Mouse (Mus musculus): ENCODE results near the gene Gm45902. TPM values are rescaled to one million over a fixed set of nuclear protein-coding genes. Genes with fewer than 3 reads are reported as not detected.

The Gm45902 gene
- total and polyA plus RNA-seq, 3 experiments, result 2.5 to 14.4 (median 9.6) TPM

DNA sequence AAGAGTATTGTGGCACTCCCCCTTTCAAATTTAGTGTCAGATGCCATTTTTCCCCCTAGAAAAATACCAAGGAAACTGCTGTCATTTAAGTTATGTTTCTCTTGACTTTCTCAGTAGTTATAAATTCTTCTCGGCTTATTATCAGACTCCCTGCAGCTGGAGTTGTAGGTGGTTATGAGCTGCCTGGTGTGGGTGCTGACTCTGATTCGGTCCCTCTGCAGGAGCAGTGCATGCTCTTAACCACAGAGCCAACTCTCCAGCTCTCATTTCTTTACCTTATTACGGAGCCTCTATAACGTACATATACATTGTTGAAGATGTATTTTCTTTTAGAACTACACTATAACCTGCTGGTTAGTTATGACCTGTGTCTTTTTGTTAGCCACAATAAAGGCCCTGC, 10.0 kb upstream of the Gm45902 start:
- Histone ChIP-seq H3K36me3 (replicated peaks) (no peaks in the 10 kb centered on the region), H3K4me3 (ENCODE audit: low read depth, low read length) (no peak overlapping the region), H3K9me3 (replicated peaks) (no peaks in the 10 kb centered on the region), H3K27me3 (ENCODE audit: insufficient read depth, low read length) (peaks cover 17% of the 10 kb centered on the region), H3K4me1 (ENCODE audit: insufficient read depth, low read depth, low read length) (peaks cover 3% of the 10 kb centered on the region; the same call in 1 of the 2 replicates)
- no peak for DNase-seq (ENCODE audit: low spot score)
- ATAC-seq (ENCODE audit: extremely low read depth, insufficient number of reproducible peaks, low FRiP score, poor library complexity, severe bottlenecking), result no peak
- TF ChIP-seq TAL1 (conservative IDR thresholded peaks at IDR 0.05; ENCODE audit: low read depth, low read length), result no peak
- no peak for TF ChIP-seq GATA1 (IDR thresholded peaks at IDR 0.05; ENCODE audit: borderline replicate concordance, low read length)
- no peak for TF ChIP-seq CTCF (IDR thresholded peaks at IDR 0.05; ENCODE audit: low read depth, low read length)
- TF ChIP-seq GATA2 (IDR thresholded peaks at IDR 0.05; ENCODE audit: borderline replicate concordance, low read depth, low read length), result no peak
- no peak for TF ChIP-seq POLR2AphosphoS5 (IDR thresholded peaks at IDR 0.05; ENCODE audit: insufficient replicate concordance, low read depth, low read length)

DNA sequence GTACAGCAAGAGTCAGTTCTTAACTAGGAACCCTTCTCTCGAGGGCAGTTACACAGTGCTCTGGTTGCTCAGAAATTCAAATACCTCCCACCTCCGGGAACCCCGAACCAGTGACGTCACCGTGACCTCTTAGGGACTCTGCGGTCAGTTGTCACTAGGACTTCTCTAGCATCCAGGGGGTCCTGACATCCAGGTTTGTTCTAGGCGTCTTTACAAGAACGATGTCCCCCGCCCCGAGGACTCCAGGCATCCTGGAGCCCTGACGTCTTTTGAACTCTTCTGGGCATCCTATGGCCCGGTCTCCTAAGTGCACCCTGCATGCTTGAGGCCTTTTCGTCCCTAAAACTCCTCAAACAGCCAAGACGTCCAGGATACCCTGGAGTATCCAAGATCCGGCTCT, 514 bp downstream of the Gm45902 start:
- H3K4me1 ChIP-seq (ENCODE audit: insufficient read depth, low read depth, low read length), result peaks cover 26% of the 10 kb centered on the region
- peak; percentile 48 for DNase-seq (ENCODE audit: low spot score)
- H3K9me3 ChIP-seq (replicated peaks), result no peaks in the 10 kb centered on the region
- peaks cover 42% of the 10 kb centered on the region for H3K36me3 ChIP-seq (replicated peaks)
- H3K4me3 ChIP-seq (ENCODE audit: low read depth, low read length), result peak overlapping the region; percentile 88
- no peak for TF ChIP-seq POLR2AphosphoS5 (IDR thresholded peaks at IDR 0.05; ENCODE audit: insufficient replicate concordance, low read depth, low read length)
- no peak for TF ChIP-seq TAL1 (conservative IDR thresholded peaks at IDR 0.05; ENCODE audit: low read depth, low read length)
- TF ChIP-seq CTCF (IDR thresholded peaks at IDR 0.05; ENCODE audit: low read depth, low read length), result no peak
- no peak for TF ChIP-seq GATA2 (IDR thresholded peaks at IDR 0.05; ENCODE audit: borderline replicate concordance, low read depth, low read length)
- TF ChIP-seq GATA1 (IDR thresholded peaks at IDR 0.05; ENCODE audit: borderline replicate concordance, low read length), result no peak
- no peaks in the 10 kb centered on the region for H3K27me3 ChIP-seq (ENCODE audit: insufficient read depth, low read length)
- no peak for ATAC-seq (ENCODE audit: extremely low read depth, insufficient number of reproducible peaks, low FRiP score, poor library complexity, severe bottlenecking)

DNA sequence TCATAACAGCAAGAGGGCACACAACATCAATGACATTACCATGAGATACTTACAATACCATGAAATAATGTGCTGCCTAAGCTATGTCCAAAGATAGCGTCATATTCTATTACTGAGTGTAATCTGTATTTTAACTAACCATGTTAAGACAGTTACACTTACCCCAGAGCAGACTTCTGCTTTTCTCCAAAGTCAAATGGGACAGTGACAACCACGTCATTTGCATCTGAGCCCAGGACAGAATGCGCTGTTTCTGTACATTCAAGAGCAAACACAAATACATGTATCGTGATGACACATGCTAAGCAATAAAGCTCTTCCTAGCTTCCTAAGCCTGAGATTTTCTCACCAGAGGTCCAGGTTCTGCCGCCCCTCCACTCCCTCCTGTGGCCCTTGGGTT, 11.7 kb downstream of the Gm45902 start:
- Histone ChIP-seq H3K36me3 (replicated peaks) (peaks cover 82% of the 10 kb centered on the region), H3K27me3 (ENCODE audit: insufficient read depth, low read length) (no peaks in the 10 kb centered on the region), H3K4me3 (ENCODE audit: low read depth, low read length) (no peak overlapping the region), H3K4me1 (ENCODE audit: insufficient read depth, low read depth, low read length) (peaks cover 12% of the 10 kb centered on the region), H3K9me3 (replicated peaks) (no peaks in the 10 kb centered on the region)
- no peak for DNase-seq (ENCODE audit: low spot score)
- ATAC-seq (ENCODE audit: extremely low read depth, insufficient number of reproducible peaks, low FRiP score, poor library complexity, severe bottlenecking), result no peak
- no peak for TF ChIP-seq GATA1 (IDR thresholded peaks at IDR 0.05; ENCODE audit: borderline replicate concordance, low read length)
- no peak for TF ChIP-seq TAL1 (conservative IDR thresholded peaks at IDR 0.05; ENCODE audit: low read depth, low read length)
- no peak for TF ChIP-seq POLR2AphosphoS5 (IDR thresholded peaks at IDR 0.05; ENCODE audit: insufficient replicate concordance, low read depth, low read length)

DNA sequence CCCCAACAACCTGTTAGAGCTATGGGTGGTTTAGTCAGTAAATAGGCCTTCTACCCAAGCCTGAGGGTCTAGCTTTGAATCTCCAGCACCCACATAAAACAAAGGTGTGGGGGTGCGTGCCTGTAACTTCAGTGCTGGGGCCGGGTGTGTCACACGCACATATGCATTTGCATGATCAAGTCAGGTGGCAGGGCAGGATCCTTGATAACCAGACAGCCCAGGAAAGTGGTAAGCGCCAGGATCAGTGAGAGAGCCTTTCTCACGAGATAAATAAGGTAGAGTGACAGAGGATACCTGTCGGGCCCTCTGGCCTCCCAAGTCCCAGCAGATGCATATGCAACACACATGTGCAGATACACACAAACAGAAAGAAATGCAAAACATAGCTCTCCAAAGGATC, 13.0 kb downstream of the Gm45902 start:
- no peak for DNase-seq (ENCODE audit: low spot score)
- no peak for TF ChIP-seq POLR2AphosphoS5 (IDR thresholded peaks at IDR 0.05; ENCODE audit: insufficient replicate concordance, low read depth, low read length)
- TF ChIP-seq TAL1 (conservative IDR thresholded peaks at IDR 0.05; ENCODE audit: low read depth, low read length), result no peak
- TF ChIP-seq CTCF (IDR thresholded peaks at IDR 0.05; ENCODE audit: low read depth, low read length), result no peak
- no peak for TF ChIP-seq GATA2 (IDR thresholded peaks at IDR 0.05; ENCODE audit: borderline replicate concordance, low read depth, low read length)
- no peak for TF ChIP-seq GATA1 (IDR thresholded peaks at IDR 0.05; ENCODE audit: borderline replicate concordance, low read length)
- ATAC-seq (ENCODE audit: extremely low read depth, insufficient number of reproducible peaks, low FRiP score, poor library complexity, severe bottlenecking), result no peak
- H3K27me3 ChIP-seq (ENCODE audit: insufficient read depth, low read length), result no peaks in the 10 kb centered on the region
- H3K36me3 ChIP-seq (replicated peaks), result peaks cover 82% of the 10 kb centered on the region
- H3K4me3 ChIP-seq (ENCODE audit: low read depth, low read length), result no peak overlapping the region
- H3K4me1 ChIP-seq (ENCODE audit: insufficient read depth, low read depth, low read length), result peaks cover 5% of the 10 kb centered on the region
- no peaks in the 10 kb centered on the region for H3K9me3 ChIP-seq (replicated peaks)

DNA sequence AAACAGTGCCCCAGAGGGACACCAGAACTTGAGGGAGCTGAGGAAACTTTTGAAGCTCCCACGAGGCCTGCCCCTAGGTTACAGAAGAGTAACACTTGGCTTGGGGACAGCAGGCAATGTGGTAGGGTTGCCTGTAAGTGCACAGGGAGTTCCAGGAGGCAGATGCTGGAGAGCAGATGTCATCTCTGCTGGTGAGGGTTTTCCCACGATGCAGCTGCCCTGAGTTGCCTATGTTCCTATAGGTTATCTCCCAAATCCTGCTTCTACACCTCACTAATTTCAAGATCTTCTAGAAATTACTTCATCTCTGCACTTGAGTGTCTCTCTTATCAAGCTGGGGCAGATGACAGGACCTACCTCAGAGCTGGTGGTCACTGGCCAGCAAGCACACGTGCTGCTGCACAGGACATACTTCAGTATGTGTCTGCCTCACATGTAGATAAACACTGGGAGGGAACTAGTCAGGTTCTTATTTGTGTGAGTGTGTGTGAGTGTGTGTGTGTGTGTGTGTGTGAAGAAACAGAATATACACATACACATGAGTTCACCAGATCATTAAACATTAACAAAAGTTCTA, 18.7 kb downstream of the Gm45902 start:
- Histone ChIP-seq H3K9me3 (replicated peaks) (no peaks in the 10 kb centered on the region), H3K36me3 (replicated peaks) (peaks cover 90% of the 10 kb centered on the region), H3K4me1 (ENCODE audit: insufficient read depth, low read depth, low read length) (peaks cover 7% of the 10 kb centered on the region; the same call in 1 of the 2 replicates), H3K27me3 (ENCODE audit: insufficient read depth, low read length) (no peaks in the 10 kb centered on the region), H3K4me3 (ENCODE audit: low read depth, low read length) (no peak overlapping the region)
- TF ChIP-seq CTCF (IDR thresholded peaks at IDR 0.05; ENCODE audit: low read depth, low read length) (no peak), TAL1 (conservative IDR thresholded peaks at IDR 0.05; ENCODE audit: low read depth, low read length) (no peak), POLR2AphosphoS5 (IDR thresholded peaks at IDR 0.05; ENCODE audit: insufficient replicate concordance, low read depth, low read length) (no peak), GATA1 (IDR thresholded peaks at IDR 0.05; ENCODE audit: borderline replicate concordance, low read length) (no peak), GATA2 (IDR thresholded peaks at IDR 0.05; ENCODE audit: borderline replicate concordance, low read depth, low read length) (no peak)
- DNase-seq (ENCODE audit: low spot score) (no peak), ATAC-seq (ENCODE audit: extremely low read depth, insufficient number of reproducible peaks, low FRiP score, poor library complexity, severe bottlenecking) (peak; percentile 15; the same call in 1 of the 2 replicates)

DNA sequence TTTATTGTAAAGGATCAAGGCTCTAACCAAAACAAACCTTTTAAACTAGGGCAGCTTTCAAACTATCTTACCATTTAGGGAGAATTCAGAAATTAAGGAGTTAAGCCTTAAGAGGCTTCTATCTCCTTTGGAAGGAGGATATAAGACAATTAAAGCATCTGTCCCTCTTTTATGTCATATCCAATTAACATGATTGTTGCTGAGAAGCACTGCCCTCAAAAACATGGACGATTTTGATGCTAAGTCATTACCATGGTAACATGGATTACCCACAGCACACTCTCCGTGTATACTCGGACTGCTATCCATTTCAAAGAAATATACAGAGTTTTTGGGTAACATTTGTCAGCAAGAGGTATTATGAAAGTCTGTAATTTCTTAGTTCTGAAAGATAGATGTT, 22.8 kb downstream of the Gm45902 start:
- Histone ChIP-seq H3K36me3 (replicated peaks) (peaks cover 56% of the 10 kb centered on the region), H3K27me3 (ENCODE audit: insufficient read depth, low read length) (no peaks in the 10 kb centered on the region), H3K4me1 (ENCODE audit: insufficient read depth, low read depth, low read length) (peaks cover 7% of the 10 kb centered on the region; the same call in 1 of the 2 replicates), H3K9me3 (replicated peaks) (no peaks in the 10 kb centered on the region), H3K4me3 (ENCODE audit: low read depth, low read length) (no peak overlapping the region)
- TF ChIP-seq TAL1 (conservative IDR thresholded peaks at IDR 0.05; ENCODE audit: low read depth, low read length) (no peak), POLR2AphosphoS5 (IDR thresholded peaks at IDR 0.05; ENCODE audit: insufficient replicate concordance, low read depth, low read length) (no peak), CTCF (IDR thresholded peaks at IDR 0.05; ENCODE audit: low read depth, low read length) (no peak), GATA1 (IDR thresholded peaks at IDR 0.05; ENCODE audit: borderline replicate concordance, low read length) (no peak)
- DNase-seq (ENCODE audit: low spot score) (no peak), ATAC-seq (ENCODE audit: extremely low read depth, insufficient number of reproducible peaks, low FRiP score, poor library complexity, severe bottlenecking) (no peak)

Data from G1E (cell line).